Mouse (Mus musculus) embryo, embryonic 11.5 days (tissue): Measurements from ENCODE around the gene Jund.

Source experiments
- DNase-seq: peaks from one replicate; pipeline ENCODE4 v3.0.0-alpha.2; 2012; ENCODE audit warnings: low read depth, low spot score

Gene Jund

GRCm38 (mm10) chr8:70725792-70726447, 27.2 kb downstream of the Jund start:
- no peak for DNase-seq

DNA sequence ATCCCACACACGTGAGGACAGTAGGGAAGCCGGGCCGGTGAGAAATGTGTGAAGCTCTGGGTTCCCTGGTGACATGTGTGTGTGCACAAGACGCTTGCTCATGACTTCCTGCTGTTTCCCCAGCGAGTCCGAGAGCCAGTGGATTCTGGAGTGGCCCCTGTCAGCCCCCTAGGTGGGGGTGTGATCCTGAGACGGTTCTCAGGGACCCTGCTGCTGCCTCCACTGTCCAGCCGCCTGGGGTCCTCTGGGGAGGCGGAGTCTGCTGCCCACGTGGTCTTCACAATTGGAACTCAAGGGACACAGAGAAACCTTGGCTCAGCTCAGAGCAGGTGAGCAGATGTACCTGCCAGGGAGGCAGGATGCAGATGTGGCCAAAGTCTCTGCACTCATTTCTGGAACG, 28.0 kb downstream of the Jund start:
- DNase-seq = no peak

DNA sequence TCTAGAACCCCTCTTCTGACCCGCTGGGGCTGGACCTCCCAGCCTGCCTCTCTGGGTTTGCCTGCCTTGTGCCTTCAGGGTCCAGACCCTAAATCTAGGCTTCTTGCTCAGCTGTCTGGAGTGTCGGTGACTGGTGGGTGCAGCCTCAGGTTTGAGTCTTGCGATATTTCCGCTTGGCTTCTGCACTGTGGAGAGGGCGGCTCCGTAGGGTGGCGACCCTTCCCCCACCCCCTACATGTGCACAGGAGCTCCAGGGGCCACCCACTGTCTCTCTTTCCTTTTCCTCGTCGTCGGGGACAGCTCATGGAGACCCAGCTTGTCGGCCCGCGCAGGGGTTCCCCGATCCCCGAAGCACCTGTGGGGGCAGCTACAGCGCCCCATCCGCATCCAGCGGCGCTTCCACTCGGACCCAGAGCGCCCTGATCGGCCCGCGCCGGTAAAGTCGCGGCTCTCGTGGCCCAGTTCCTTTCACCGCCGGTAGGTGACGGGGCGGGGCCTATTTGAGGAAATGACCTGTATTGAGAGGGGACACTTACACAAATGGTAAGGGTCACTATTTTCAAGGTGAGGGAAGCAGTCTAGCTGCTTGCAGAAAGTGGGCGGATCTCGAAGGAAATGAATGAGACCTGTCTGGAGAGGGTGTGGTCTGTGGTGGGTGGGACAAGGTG, 31.2 kb downstream of the Jund start:
- DNase-seq = no peak

DNA sequence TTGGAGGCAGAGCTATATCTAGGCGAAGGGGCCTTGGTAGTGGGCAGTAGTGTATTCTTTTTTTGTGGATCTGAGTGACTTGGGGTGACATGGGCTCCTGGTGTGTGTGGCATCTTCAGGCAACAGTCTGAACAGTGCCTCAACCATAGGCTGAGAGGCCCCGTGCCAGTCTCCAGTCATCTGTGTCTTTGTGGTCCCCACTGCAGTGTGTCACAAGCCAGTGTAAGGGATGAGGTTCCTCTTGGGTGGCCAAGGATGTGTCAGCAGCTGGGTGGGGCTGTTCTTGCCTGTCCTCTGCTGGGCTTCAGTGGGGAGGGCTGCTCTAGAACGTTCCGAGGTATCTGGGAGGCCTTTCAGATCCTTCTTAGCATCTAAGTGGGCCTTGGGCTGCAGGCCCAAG, 32.2 kb downstream of the Jund start:
- DNase-seq = no peak

- no peak for DNase-seq
Measured at GRCm38 (mm10) chr8:70737705-70738104, 39.0 kb downstream of the Jund start.

GRCm38 (mm10) chr8:70738211-70738610, 39.5 kb downstream of the Jund start:
- no peak for DNase-seq

- DNase-seq = no peak
Measured at GRCm38 (mm10) chr8:70741661-70742060, 42.9 kb downstream of the Jund start.

DNA sequence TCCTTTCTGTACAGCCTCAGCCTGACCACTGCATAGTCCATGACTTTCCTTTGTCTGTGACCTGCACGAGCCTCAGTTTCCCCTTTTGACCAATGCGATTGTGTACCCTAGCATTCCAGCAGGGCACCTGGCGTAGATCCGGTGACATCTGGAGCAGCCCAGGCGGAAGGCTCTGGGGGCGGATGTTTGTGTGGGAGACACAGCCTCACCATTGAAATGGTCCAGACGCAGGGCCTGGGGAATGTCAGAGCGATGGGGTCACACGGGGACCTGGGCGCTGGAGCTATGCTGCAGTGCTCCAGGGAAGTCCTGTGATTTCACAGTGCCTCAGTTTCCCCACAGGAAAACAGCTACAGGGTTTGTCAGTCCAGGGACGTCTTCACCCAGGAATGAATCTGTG, 43.4 kb downstream of the Jund start:
- DNase-seq = no peak

DNA sequence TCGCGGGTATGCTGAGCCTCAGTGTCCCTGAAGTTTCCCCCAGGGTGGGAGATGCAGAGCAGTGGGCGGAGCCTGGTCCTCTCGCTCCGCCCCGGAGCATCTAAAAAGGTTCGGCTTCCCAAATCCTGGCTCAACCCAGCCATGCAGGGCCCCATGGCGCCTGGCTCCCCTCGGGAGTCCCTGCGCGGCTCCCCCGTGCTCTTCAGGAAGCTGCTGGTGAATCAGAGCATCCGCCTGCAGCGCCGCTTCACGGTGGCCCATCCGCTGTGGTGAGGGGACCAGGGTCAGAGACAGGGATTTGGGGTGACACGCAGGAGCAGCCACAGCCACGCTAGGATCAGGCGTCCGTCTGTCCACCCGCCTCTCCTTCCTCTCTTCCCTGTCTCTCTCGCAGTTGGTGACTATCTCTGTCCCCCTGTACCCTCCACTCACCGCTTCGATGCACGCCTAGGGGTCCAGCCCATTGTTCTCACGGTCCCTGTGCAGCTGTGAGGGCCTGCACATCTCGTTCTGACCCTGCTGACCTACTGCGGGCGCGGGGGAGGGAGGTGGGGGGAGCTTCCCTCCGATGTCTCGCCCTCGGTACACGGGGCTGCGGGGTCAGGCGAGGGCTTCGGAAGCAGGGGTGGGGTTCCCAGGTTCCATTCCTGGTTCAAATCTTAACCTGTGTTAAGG, 44.4 kb downstream of the Jund start:
- no peak for DNase-seq

DNA sequence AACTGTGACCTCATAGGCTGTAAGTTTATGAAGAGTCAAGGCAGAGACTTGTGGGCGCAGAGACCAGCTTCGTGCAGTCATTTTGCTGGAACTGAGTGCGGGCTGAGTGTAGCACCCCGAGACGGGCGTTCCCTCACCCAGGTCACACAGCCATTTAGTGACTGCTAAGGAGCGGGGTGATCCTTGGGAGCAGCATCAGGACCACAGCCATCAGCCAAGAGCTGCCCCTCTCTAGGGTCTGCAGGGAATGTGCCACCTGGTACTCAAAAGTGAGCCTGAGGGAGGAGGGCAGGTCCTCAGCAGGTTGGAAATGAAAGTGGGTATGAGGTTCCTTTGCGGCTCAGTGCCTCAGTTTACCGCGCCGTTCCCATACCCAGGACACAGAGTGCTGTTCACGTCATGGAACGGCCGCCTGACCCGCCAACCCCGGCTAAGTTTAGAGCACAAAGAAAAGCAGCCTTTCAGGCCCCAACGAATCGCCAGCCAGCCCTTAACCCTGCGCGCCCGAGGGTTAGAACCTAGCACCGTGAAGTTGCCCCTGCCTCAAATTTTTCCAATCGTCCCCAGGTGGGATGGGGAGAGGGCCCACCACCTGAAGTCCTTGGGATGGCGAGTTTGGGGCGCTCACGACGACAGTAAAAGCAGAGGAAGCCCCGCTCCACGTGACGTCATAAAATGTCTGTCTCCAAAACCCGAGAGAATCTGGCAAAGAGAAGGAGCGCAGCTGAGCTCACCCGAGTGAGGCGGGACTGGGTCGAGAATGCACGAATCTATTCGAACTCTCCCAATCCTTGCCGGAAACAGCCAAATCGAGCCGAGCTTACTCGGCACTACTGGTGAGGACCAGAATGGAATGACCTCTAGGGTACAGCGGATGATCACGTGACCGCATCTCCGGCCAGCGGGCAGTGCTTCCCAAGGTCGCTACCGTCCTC, 45.2 kb downstream of the Jund start:
- no peak for DNase-seq

DNA sequence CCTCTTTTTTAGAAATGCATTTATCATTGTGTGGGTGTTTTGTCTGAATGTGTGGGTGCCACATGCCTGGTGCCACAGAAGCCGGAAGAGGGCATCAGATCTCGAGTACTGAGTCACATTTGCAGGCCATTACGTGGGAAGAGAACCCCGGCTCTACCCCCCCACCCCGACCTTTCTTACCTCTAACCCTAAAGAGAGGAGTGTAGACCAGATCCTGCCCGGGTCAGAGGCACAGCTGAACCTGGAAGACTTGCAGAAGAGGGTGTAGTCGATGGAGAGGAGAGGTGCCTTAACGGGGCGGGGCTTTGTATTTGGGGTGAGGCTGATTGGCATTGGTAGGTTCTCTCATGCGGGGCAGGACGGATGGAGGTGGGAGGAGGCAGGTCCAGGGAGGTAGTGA, 46.1 kb downstream of the Jund start:
- DNase-seq = no peak

DNA sequence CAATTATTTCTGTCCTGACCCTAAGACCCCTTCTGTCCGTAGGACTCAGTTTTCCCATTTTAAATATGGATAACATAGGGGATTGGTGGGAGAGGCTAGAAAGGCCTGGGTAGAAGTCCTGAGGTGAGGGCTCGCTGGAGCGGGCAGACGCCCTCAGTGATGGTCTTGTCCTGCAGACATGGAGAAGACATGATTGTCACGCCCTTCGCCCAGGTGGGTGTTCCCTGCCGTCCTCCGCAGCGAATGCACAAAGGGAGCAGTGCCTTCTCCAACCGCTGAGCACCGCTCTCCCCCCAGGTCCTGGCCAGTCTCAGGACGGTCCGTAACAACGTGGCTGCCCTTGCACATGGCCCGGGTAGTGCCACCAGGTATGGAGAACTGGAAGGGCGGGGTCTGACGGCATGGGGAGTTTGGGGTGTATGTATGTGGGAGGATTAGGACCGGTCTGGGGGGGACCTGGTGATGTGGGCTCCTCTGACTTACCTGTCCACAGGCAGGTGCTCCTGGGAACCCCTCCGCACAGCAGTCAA, 47.0 kb downstream of the Jund start:
- no peak for DNase-seq

- DNase-seq = no peak
Measured at GRCm38 (mm10) chr8:70746676-70747075, 47.9 kb downstream of the Jund start.

- DNase-seq = no peak
Measured at GRCm38 (mm10) chr8:70747211-70747890, 48.6 kb downstream of the Jund start.

- DNase-seq = no peak
Measured at GRCm38 (mm10) chr8:70748246-70749096, 49.7 kb downstream of the Jund start.

DNA sequence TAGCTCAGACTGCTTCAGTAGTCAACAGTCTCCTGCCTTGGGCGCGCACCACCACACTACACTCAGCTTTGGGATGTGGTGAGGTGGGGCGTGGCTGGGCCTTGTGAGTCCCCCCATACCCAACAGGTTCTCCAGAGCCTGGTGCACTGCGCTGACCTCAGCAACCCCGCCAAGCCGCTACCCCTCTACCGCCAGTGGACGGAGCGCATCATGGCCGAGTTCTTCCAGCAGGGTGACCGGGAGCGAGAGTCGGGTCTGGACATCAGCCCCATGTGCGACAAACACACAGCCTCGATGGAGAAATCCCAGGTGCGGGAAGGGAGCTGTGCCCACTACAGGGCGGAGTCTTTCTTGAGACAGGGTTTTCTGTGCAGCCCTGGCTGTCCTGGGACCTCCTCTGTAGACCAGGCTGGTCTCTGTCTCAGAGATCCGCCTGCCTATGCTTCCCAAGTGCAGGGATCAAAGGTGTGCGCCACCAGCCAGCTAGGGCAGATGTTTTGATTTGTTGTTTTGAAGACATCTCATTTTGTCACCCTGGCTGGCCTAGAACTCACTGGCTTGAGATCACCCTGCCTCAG, 50.4 kb downstream of the Jund start:
- DNase-seq = no peak
